Mouse (Mus musculus): Measurements from ENCODE around the gene Magi1.

GRCm38 (mm10) chr6:93743145-93743544 is 540.6 kb downstream of the Magi1 start:
- TF ChIP-seq CTCF (IDR thresholded peaks at IDR 0.05; ENCODE audit: low read depth, low read length) = no peak
- no peak for TF ChIP-seq POLR2A (IDR thresholded peaks at IDR 0.05; ENCODE audit: extremely low read depth, insufficient read depth, low read length)
